Mouse (Mus musculus): ENCODE data around the gene Atp2b2.

Atp2b2 gene

DNA sequence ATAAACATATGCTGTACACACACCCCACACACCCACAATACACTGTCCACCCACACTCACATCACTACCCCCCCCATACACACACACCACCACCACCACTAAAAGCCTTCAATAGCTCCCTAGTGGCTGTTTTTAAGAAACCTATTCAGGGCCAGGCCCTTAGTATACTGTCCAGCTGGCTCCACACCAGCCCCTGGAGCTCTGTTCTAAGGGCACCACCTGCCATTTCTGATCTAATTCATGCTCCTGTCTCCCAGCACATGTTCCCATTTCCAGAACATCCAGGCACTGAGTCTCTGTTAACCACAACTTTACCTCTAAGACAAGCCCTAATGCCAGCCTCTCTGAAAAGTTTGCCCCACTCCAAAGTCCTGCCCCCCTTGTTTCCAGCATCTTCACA lies 186.8 kb downstream of the Atp2b2 start:
- no peak for DNase-seq

DNA sequence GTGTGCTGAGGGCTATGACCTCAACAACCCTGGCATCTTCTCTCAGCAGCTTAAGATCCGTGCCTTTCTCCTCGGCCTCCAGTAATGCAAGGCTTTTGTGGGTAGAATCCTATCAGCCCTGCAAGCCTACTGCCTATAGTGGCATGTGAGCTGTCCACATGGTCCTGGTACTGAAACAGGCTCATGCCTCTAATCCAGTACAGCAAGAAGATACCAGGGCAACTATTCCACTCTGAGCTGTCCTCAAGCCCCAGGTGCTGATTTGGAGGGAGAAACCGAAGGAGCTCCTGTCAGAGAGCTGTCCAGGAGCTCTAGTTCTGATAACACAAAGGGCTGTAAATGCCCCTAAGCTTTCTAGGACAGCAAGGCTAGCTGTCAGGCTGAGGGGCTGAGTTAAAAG lies 190.1 kb downstream of the Atp2b2 start:
- DNase-seq: no peak

DNA sequence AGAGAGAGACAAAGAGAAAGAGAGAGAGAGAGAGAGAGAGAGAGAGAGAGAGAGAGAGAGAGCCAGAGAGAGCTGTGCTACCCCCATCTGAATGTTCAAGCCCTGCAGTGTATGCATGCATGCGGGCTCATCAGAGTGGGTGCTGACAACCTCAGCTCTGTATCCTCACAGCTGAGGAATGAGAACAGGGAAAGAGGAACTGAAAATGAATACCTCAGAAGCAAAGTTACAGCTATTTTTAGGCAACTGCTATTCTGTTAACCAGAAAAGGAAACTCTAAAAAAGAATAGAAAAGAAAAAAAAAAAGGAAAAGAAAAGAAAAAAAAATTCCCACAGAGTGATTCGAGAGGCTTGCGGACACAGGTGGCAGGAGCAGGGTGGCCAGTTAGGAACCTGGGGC lies 192.6 kb downstream of the Atp2b2 start:
- no peak for DNase-seq

DNA sequence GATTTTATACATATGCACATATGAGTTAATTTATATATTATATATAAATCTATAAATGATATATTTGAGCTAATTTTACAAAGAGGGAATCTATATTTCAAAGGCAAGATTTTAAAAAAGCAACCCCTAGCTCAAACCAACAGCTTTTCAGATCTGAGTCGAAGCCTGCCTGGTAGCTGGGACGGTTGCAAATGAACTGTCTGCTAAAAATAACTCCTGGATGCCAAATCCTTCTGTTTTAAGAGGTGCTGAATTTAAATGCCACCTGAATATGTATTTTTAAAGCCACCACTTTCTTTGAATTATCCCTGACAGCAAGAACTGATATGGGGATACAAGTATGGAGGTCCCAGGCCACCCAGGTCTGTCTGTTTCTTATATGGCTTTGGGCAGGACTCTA lies 193.8 kb downstream of the Atp2b2 start:
- DNase-seq: no peak

DNA sequence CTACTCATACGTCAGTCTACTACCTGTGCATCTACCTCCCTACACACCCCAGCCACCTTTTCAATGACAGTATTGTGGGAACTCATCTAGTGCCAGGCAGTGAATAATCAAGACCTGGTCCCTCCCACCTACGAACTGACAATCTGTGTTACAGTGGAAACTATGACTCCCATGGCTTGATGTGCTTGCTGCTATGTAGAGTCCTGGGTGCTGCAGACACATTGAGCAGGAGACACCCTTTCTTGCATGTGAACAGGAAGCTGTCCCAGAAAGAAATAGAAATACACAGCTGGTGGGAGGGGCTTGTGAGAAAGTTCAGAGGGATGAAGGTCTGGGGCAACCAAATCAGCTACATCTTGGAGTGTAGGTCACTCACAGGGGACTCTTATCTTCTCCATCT lies 195.3 kb downstream of the Atp2b2 start:
- DNase-seq: no peak

- DNase-seq: no peak
These were observed 199.2 kb downstream of the Atp2b2 start for GRCm38 (mm10) chr6:113843248-113843647.

DNA sequence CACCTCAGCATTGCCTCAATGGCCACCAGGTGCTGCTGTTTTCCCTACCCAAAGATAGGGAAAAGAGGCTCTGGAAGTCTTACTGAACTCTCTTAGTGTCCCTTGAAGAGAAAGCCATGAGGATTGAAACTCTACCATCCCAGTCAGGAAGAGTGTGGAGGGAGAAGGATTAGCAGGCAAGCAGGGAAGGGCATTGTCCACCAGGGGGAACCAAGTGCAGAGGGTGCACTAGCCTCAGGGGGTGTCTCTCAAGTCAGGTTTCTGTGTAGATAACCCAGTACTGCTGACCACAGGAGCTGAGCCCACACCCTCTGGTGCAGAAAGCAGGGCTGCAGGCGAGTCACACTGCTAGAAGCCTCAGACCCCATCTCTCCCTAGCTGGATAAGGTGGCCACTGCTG lies 203.9 kb downstream of the Atp2b2 start:
- DNase-seq: no peak

DNA sequence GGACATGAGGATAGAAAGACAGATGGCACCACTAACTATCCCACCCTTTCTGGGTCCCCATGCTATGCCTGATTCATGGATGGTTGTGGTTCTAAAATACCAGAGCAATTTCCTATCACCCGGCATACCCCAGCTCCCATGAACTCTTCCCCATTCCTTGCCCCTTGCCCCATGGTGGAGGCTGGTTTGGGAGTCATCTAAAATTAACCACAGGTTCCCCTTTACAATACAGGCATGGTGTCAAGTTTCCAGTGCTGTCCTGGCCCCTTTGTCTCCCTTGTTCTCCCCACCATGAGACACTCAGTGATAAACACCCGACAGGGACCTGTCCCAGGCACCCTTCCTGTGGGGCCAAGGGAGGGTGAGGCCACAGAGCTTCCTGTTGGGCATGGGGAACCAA lies 204.7 kb downstream of the Atp2b2 start:
- DNase-seq: no peak

DNA sequence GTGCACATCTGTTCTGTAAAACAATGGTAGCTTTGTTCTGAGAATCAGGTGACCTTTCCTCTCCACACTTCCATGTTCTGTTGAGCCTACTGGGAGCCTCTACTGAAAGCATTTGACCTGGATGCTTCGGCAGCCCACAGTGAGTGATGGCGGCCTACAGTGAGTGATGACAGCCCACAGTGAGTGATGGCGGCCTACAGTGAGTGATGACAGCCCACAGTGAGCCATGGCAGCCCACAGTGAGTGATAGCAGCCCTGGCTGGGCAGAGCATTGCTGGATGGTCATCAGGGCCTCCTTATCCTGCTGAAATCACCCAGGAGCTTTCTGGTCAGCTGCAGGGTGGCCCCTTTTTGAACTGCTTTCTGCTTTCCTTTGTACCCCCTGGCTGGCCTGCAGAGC lies 205.9 kb downstream of the Atp2b2 start:
- no peak for DNase-seq

GRCm38 (mm10) chr6:113830463-113830862 lies 211.9 kb downstream of the Atp2b2 start:
- DNase-seq: no peak

DNA sequence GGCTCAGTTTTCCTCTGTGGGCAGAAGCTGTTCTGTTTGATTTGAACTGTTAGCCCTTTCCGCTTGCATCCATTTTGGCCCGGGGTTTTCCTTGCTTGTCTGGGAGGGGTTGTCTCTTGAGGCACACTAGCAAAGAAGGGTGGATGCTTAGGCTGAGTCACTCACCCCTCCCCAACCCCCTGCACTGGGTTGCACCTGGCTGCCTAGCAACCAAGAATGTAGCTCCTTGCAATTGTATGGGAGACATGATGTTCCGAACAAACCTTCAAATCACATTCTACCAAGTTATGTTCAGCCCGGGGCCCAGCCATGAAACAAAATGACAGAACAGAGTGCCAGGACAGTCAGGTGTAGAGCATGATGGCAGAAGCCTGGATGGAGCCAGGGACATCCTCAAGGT lies 215.1 kb downstream of the Atp2b2 start:
- no peak for DNase-seq

GRCm38 (mm10) chr6:113822417-113822816 lies 220.0 kb downstream of the Atp2b2 start:
- no peak for DNase-seq

DNA sequence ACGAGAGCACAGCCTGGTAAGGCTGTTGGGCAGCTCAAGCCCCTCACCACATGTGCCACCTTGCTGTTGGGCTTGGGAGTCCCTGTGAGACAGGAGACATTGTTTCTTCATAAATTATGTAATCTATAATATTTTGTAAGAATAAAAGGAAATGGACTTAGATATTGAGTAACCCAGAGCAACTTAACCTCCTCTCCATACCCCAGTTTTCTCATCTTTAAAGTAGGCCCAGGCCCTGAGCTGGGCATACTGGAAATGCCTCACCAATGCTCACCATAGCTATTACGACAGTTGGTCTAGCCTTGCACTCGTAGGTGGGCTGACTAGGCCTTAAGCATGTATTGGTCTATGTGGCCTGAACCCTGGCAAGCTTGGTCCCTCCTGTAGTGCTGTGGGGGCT lies 225.7 kb downstream of the Atp2b2 start:
- no peak for DNase-seq

- DNase-seq: no peak
These were observed 231.0 kb downstream of the Atp2b2 start for GRCm38 (mm10) chr6:113811462-113811861.

- no peak for DNase-seq
These were observed 231.7 kb downstream of the Atp2b2 start for GRCm38 (mm10) chr6:113810667-113811066.

DNA sequence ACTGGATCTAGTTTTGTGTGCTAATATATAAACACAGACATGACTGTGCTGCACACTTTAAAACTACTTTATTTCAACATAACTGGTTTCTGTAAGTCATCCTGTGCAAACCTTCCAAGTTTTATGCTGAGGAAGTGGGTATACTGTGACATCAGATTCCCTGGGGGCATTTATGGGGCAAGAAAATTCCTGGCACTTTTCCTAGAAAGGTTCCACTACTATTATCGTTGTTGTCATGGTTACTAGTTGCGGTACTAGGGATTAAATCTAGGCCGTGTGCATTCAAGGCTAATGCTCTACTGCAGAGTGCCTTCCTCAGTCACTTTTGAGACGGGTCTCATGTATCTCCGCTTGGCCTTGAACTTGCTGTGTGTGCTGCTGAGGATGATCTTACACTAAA lies 236.2 kb downstream of the Atp2b2 start:
- no peak for DNase-seq

DNA sequence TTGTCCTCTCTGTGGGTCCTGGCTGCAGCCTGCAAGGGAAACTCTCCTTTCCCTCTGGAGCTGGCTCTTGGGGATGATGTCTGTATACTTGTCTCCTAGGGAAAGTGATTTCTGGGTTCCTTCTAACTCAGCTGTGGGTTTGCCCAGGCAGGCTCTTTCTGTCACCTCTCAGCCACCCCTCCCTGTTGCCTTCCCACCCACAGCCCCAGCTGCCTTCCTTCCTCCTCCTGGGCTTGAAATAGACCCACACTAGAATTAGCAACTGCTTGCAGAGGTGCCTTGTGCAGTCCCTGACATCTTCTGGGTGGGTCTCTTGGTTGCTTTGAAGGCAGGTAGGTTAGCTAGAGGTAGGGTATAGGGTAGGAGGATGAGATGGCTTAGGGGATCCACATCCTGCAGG lies 241.2 kb downstream of the Atp2b2 start:
- no peak for DNase-seq

- no peak for DNase-seq
These were observed 242.5 kb downstream of the Atp2b2 start for GRCm38 (mm10) chr6:113799915-113800314.

GRCm38 (mm10) chr6:113799349-113799748 lies 243.1 kb downstream of the Atp2b2 start:
- DNase-seq: no peak

- DNase-seq: no peak
These were observed 243.5 kb downstream of the Atp2b2 start for GRCm38 (mm10) chr6:113798921-113799320.

DNA sequence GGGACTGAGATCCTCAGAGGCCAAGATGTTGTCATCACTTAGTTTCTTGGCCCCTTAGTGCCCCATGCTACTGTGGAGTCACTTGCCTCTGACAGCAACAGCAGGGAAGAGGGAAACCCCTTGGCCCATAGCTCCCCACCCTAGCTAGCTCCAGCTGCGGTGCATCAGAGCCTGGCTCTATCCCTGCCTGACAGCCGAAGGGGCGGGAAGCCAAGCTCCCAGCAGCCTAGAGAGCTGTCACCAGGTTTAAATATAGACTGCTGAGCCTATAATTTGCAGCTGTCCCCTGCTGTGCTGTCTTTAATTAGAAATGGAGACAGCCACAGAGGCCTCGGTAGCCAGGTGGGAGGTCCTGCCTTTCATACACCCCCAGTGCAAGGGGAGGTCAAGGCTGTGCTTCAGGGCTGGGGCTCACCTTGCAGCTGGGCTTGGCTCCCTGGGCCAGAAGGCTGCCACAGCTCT lies 247.1 kb downstream of the Atp2b2 start:
- DNase-seq: no peak

DNA sequence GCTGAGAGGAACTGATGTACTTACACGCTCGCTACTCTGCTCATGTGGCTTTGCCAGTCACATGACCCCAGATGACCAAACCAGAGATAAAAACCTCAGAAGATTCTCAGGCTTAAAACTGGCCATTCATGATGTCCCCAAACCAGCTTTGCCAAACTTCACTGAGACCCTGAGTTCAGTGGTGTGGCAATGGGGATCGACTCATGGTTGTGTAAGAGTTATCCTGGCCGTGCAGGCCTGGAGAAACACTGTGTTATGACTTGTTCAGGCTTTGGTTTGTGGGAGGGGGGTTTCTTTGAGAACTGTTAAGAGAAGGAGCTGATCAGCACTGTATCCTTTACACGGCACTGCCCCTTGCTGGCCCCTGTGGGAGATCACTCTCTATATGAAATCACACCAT lies 250.0 kb downstream of the Atp2b2 start:
- no peak for DNase-seq

DNA sequence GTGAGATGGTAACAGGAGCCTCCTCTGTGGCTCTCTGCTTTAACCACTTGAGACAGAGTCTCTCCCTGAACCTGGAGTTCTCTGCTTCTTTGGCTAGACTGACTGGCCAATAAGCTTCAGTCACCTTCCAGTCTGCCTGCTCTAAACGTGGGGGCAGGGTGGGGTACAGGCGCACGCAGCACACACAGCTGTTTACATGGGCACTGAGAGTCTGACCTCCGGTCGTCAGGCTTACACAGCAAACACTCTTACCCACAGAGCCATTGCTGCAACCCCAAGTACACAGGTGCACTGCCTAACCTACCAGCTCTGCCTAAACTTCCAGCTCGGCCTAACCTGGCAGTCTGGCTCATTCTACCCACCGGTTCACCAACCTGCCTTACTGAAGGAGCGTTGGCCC lies 251.4 kb downstream of the Atp2b2 start:
- DNase-seq: no peak

- no peak for DNase-seq
These were observed 254.9 kb downstream of the Atp2b2 start for GRCm38 (mm10) chr6:113787459-113787968.

GRCm38 (mm10) chr6:113785658-113786057 lies 256.8 kb downstream of the Atp2b2 start:
- no peak for DNase-seq
